Mouse (Mus musculus) C2C12 (cell line): ENCODE results near the gene Smurf1. TPM values are rescaled to one million over a fixed set of nuclear protein-coding genes. Genes with fewer than 3 reads are reported as not detected.

Source experiments
- H3K27me3 ChIP-seq: one replicate; pipeline ENCODE4 v1.6.1; 2011; ENCODE audit not compliant: control insufficient read depth, insufficient read depth, insufficient read length
- H3K36me3 ChIP-seq: one replicate; pipeline ENCODE4 v1.6.1; 2011; ENCODE audit not compliant: control insufficient read depth, insufficient read depth
- H3K4me3 ChIP-seq: one replicate; pipeline ENCODE4 v1.5.1; 2011; ENCODE audit warnings: mild to moderate bottlenecking, control low read depth; ENCODE audit not compliant: poor library complexity, insufficient read depth, severe bottlenecking
- H3K79me2 ChIP-seq: one replicate; pipeline ENCODE4 v1.6.1; 2011; ENCODE audit not compliant: control insufficient read depth, insufficient read depth
- H3K79me3 ChIP-seq: one replicate; pipeline ENCODE4 v1.6.1; 2011; ENCODE audit warnings: low read depth, control low read depth
- H3ac ChIP-seq: one replicate; pipeline ENCODE3; 2011; ENCODE audit warnings: low read depth; ENCODE audit not compliant: control insufficient read depth, insufficient read length
- CEBPB ChIP-seq: IDR thresholded peaks from one replicate; pipeline ENCODE4 v1.6.1; 2011; ENCODE audit warnings: low read depth, mild to moderate bottlenecking, control low read depth, moderate library complexity
- CTCF ChIP-seq: IDR thresholded peaks from one replicate; pipeline ENCODE4 v1.5.1; 2011; ENCODE audit not compliant: control insufficient read depth, insufficient read depth, insufficient read length
- FOSL1 ChIP-seq: IDR thresholded peaks from one replicate; pipeline ENCODE4 v1.8.0; 2011; ENCODE audit warnings: mild to moderate bottlenecking, low read length; ENCODE audit not compliant: poor library complexity, insufficient read depth, severe bottlenecking
- MAX ChIP-seq: IDR thresholded peaks from one replicate; pipeline ENCODE4 v1.6.1; 2011; ENCODE audit warnings: mild to moderate bottlenecking, control low read depth
- MYOD1 ChIP-seq: IDR thresholded peaks from one replicate; pipeline ENCODE4 v1.6.1; 2011; ENCODE audit warnings: low read depth; ENCODE audit not compliant: control insufficient read depth, insufficient read length
- MYOG ChIP-seq: IDR thresholded peaks from one replicate; pipeline ENCODE4 v1.6.1; 2011; ENCODE audit not compliant: control insufficient read depth, insufficient read length; ENCODE audit errors: extremely low read depth
- USF1 ChIP-seq: IDR thresholded peaks from one replicate; pipeline ENCODE4 v1.6.1; 2011; ENCODE audit warnings: low read depth, mild to moderate bottlenecking, control low read depth, moderate library complexity
- polyA plus RNA-seq: library from polyadenylated mRNA; unstranded; fragments of >200 nt; fragmentation: generic; extraction: Trizol; gene quantifications from one replicate; pipeline ENCODE4 v1.2.1, GENCODE M21; 2012; ENCODE audit warnings: missing spikeins

Smurf1 gene
- polyA plus RNA-seq, 1 experiment: 39.1 TPM

- Histone ChIP-seq H3K79me3 (no peaks in the 10 kb centered on the region), H3K79me2 (no peaks in the 10 kb centered on the region), H3ac (no peak overlapping the region), H3K4me3 (no peak overlapping the region), H3K36me3 (peaks cover 86% of the 10 kb centered on the region), H3K27me3 (no peaks in the 10 kb centered on the region)
- TF ChIP-seq FOSL1: no peak
- TF ChIP-seq CTCF: no peak
- TF ChIP-seq MAX: no peak
- no peak for TF ChIP-seq USF1
- no peak for TF ChIP-seq MYOG
- TF ChIP-seq MYOD1: no peak
- TF ChIP-seq CEBPB: no peak
These were observed 79.5 kb downstream of the Smurf1 start for GRCm38 (mm10) chr5:144885968-144886650.

GRCm38 (mm10) chr5:144884629-144885217, 80.9 kb downstream of the Smurf1 start:
- Histone ChIP-seq H3K27me3 (no peaks in the 10 kb centered on the region), H3K79me2 (no peaks in the 10 kb centered on the region), H3K36me3 (peaks cover 78% of the 10 kb centered on the region), H3K79me3 (no peaks in the 10 kb centered on the region), H3ac (no peak overlapping the region), H3K4me3 (no peak overlapping the region)
- TF ChIP-seq FOSL1: no peak
- TF ChIP-seq USF1: no peak
- TF ChIP-seq CEBPB: no peak
- TF ChIP-seq MYOD1: no peak
- TF ChIP-seq CTCF: no peak
- no peak for TF ChIP-seq MYOG
- TF ChIP-seq MAX: no peak

- no peak overlapping the region for H3K4me3 ChIP-seq
- no peaks in the 10 kb centered on the region for H3K79me3 ChIP-seq
- no peaks in the 10 kb centered on the region for H3K27me3 ChIP-seq
- H3ac ChIP-seq: no peak overlapping the region
- H3K36me3 ChIP-seq: peaks cover 62% of the 10 kb centered on the region
- no peaks in the 10 kb centered on the region for H3K79me2 ChIP-seq
- TF ChIP-seq CTCF (no peak), MYOG (no peak), MAX (no peak), CEBPB (no peak), MYOD1 (no peak), USF1 (no peak), FOSL1 (no peak)
These were observed 83.8 kb downstream of the Smurf1 start for GRCm38 (mm10) chr5:144881670-144882399.

- no peak overlapping the region for H3K4me3 ChIP-seq
- H3K27me3 ChIP-seq: no peaks in the 10 kb centered on the region
- H3K36me3 ChIP-seq: peaks cover 16% of the 10 kb centered on the region
- TF ChIP-seq CEBPB (no peak), CTCF (no peak), USF1 (no peak), MAX (no peak), FOSL1 (no peak), MYOG (no peak), MYOD1 (no peak)
- H3K79me3 ChIP-seq: no peaks in the 10 kb centered on the region
- no peaks in the 10 kb centered on the region for H3K79me2 ChIP-seq
- H3ac ChIP-seq: no peak overlapping the region
These were observed 88.6 kb downstream of the Smurf1 start for GRCm38 (mm10) chr5:144877021-144877420.

GRCm38 (mm10) chr5:144875892-144876291, 89.8 kb downstream of the Smurf1 start:
- no peaks in the 10 kb centered on the region for H3K79me3 ChIP-seq
- H3ac ChIP-seq: no peak overlapping the region
- H3K27me3 ChIP-seq: no peaks in the 10 kb centered on the region
- no peaks in the 10 kb centered on the region for H3K79me2 ChIP-seq
- TF ChIP-seq MYOG (no peak), MYOD1 (no peak), CTCF (peak; percentile 92), MAX (no peak), FOSL1 (no peak), CEBPB (no peak)
- no peak overlapping the region for H3K4me3 ChIP-seq
- H3K36me3 ChIP-seq: peaks cover 15% of the 10 kb centered on the region

- Histone ChIP-seq H3K79me2 (no peaks in the 10 kb centered on the region), H3K27me3 (no peaks in the 10 kb centered on the region), H3K36me3 (peaks cover 15% of the 10 kb centered on the region), H3K4me3 (no peak overlapping the region), H3ac (no peak overlapping the region), H3K79me3 (no peaks in the 10 kb centered on the region)
- TF ChIP-seq USF1 (no peak), CTCF (no peak), MYOG (no peak), CEBPB (no peak), MAX (no peak), FOSL1 (no peak), MYOD1 (no peak)
These were observed 90.4 kb downstream of the Smurf1 start for GRCm38 (mm10) chr5:144875227-144875626.
